Mouse (Mus musculus) erythroblast, adult 5-6 weeks (primary cell): Measurements from ENCODE around the gene Figla. TPM values are rescaled to one million over a fixed set of nuclear protein-coding genes. Genes with fewer than 3 reads are reported as not detected.
"Not testable (repeated sequence)": the region's sequence is repeated elsewhere in the genome, so short reads cannot be mapped to it uniquely, and the experiment has no call there.

Experiments used
- ATAC-seq: replicated peaks from 2 replicates; pipeline ENCODE4 v1.8.0; 2016; ENCODE audit warnings: moderate number of reproducible peaks, mild to moderate bottlenecking, moderate TSS enrichment, inconsistent platforms; ENCODE audit not compliant: poor library complexity, low FRiP score, severe bottlenecking
- total RNA-seq, 2 experiments: library from RNA; stranded (forward) in 1 of 2; stranded (reverse) in 1 of 2; fragments of 150-400 nt in 1 of 2; fragments of 200-764, 138-1000 nt in 1 of 2; gene quantifications; 2 replicates each; pipeline versions ENCODE4 v1.2.3 to v1.2.4; 2015 to 2017; ENCODE audit warnings: low replicate concordance in 2 of 2

The Figla gene
- total RNA-seq (2015; ENCODE audit: low replicate concordance), result not detected in 2 replicates
- not detected in 2 replicates for total RNA-seq (2017; ENCODE audit: low replicate concordance)

DNA sequence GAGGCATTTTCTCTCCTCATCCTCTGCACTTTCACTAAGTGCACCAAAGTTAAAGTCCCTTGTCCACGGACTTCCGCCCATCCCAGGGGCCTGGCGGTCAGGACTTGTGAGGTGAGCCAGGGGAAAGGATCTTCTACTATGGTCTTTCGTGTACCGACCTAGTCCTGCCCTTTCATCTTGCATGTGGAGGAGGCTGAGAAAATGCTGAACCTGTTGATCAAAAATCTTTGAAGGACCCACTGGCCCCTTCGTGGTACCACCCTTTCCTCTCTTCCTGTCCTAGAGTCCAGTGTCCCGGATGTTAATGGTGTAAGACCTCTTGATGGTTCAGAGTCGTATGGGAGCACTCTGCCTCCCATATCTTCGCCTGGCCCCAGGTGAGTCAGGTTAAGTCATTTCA, at the start of gene Figla:
Gene Figla, plus strand, starts transcription at position 301 of the 400 bp plus-strand sequence.
- ATAC-seq, result no peak

DNA sequence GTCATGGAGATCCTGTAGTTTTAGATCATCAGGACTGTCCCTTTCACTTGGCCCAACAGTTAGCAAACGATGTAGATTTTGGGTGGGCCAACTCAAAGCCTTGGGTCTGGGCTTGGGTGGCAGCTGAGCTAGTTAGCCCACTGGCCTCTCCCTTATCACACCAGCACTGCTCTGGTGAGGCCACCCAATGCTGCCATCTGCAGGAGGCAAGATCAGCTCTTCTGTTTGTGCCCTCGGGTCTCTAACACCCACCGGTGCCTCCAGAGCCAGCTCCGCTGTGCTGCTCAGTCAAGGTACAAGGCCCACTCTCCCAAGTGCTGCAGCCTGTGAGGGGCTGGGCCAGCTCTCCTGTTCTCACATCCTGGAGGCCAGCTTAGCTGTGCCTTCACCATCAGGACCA, 49.3 kb upstream of the Figla start:
- ATAC-seq, result no peak

DNA sequence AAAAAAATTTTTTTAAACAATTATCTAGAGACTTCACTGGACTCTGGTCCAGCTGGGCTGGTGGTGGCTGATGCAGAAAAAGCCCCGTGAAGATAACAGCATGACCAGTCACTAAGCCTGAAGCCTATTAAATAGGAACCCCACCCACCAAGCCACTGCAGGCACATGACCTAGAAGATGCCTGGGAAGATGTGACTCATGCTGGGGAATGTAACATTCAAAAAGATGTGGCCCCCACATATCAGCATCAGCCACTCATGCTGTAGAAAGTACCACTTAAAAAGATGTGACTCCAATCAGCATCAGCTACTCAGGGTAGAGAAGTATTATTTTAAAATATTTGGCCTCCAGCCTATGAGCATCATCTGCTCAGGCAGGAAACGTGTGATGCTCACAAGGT, 46.1 kb upstream of the Figla start:
- ATAC-seq, result no peak

DNA sequence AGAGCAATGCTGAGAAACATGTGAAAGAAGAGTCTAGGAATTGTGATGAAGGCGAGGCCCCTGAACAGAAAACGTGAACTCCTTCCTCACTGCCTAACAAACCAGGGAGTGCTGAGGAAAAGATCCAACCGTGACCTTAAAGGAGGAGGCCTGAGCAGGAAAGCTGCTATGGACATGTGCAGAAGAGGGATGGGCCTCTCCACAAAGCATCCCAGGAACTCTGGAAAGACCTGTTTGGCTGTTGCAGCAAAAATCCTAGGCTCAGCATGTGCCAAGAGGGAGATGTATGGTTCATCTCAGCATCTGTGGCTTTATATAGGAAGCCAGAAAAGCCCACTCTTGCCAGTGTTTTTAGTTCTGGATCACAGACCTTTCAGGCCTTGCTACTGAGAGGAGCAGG, 43.3 kb upstream of the Figla start:
- ATAC-seq, result no peak

DNA sequence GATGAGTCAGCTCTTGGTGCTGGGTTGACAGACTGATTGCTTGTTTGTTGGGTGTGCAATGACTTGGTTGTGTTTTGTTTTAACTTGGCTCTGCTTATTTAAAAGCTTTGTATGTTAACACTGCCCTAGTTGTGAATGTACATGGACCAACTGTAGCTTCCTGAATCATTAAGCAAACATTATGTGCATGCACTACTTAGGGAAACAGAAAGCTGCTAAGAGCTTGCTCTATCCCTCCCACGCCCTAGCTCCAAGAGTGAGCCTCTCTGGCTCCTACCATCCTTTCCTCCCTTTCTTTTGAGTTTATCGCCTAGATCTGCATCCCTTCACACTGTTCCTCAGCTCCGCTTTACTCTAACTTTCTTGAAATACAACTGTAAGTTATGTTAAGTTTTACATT, 42.6 kb upstream of the Figla start:
- ATAC-seq, result no peak

DNA sequence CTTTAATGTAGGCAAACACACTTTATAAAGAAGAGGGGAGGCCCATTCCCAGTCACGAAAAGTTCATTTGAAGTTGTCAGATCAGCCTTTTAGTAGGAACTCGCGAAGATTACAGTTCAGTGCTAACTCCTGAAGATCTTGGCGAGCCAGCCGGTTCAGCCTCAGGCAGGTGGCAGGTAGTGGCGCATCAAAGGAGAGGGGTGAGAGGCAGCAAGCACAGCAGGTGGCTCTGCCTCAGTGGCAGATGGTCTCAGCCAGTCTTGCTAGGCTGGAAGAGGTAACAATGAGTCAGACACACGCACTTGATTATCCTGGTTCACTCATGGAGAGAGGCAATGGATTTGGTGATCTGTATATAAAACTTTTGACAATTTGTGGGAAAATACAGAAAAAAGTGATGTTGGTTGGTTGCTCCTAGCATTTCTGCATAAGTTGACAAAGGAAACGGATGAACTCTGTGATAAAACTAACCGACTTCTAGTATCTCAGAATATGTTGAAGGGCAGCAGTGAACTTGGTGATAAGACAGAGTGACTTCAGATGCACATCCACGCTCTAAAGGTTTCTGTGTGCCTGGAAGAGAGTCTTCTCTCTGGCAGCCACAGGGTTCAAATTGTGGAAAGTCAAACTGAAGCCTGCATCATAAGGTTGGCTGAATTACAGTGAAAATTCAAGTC, 40.9 kb upstream of the Figla start:
- ATAC-seq, result no peak

DNA sequence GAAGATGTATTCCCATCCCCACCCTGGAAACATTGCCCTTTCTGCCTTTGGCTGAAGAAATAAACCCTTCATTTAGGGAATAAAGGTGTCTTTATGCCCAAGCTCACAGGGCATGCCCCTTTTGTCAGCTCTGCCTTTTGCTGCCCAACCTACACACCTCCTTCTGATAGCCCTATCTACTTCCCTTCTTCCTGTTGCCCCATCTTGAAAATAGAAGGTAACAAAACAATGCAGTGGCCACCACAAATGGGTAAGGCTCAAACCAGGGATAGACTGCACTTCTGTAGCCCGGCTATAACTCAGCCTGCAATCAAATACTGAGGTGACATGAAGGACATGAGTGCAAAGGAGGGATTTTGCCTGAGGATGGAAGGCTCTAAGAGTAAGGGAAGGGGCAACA, 40.2 kb upstream of the Figla start:
- no peak for ATAC-seq

DNA sequence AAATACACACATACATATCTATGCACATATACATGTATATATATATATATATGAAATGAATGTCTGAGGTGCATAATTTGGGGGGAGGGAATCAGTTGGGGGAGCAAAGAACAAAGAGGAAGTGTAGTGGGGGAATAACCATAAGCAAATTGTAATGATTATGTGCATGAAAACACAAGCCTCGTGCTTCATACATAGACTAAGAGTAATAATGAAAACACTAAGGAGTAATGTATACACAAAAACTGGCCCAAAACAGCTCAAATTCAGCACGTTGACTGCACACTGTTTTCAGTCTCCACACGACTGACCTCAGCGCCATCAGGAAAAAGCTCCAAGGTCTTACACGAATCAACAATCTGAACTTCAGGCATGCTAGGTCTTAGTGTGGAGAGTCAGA, 39.7 kb upstream of the Figla start:
- ATAC-seq, result no peak

DNA sequence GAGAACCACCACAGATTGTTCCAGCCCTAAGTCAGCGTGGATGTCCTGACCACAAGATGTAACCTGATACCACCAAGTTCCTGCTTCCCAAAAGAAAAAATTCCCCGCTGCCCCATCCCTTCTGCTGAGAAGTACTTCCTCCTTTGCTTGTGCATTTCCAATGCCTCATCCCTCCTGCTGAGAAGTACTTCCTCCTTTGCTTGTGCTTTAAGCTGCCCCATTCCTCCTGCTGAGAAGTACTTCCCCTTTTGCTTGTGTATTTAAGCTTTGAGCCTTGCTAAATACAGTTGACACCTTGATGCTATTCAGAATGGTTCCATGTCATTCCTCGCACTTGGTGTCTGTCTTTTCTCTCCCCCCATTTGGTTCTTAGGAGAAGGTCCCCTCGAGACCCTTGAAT, 37.2 kb upstream of the Figla start:
- not testable (repeated sequence) for ATAC-seq

DNA sequence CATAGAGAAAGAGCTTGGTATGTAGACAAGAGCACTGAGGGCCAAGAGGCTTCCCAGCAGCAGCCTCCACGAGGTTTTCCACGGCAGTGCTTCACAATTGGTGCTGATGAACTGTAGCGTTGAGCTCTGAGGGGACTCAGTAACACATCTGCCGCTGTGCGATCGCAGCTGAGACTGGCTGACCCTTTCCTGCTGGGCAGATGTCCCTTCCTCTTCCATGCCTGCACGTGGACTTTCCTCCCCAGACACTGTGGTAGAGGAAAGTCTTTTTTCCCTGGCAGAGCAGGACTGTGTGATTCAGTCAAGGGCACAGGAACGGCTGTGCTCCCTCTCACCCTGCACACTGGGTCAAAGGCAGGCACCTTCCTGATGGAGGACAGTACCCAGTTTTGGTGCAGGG, 31.6 kb upstream of the Figla start:
- no peak for ATAC-seq

DNA sequence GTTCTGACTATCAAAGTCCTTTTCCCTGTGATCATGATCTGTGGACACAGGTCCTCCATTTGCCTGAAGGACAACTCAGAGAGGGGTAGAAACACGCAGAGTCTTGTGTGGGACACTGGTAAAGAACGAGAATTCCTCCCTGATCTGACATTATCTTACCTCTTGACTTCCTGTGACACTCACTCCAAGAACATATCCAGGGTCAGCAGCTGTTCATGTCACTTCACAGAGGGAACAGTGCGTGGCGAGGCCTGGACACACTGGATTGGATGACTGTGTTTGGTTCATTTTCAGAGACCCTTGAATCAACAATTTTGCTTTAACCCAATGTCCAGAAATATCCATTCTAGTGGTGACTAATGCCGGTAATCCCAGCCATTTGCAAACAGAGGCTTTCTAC, 26.4 kb upstream of the Figla start:
- not testable (repeated sequence) for ATAC-seq

DNA sequence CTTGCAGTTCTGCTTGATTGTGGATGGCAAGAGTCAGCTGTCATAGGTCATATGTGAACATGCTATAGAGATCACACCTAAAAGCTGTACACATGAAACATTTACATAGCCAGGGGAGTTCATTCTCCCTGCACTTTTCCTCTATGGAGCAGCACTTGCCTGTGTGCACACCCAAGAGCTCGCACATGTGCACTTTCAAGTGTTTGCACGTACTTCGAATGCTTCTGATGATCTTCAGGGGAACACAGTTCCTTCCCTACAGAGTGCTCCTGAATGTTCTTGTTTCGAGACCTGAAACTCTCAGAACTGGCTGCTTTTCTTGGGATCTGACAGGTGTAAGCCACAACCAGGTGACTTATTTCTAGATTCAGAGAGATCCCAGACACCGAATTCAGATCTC, 25.2 kb upstream of the Figla start:
- not testable (repeated sequence) for ATAC-seq

DNA sequence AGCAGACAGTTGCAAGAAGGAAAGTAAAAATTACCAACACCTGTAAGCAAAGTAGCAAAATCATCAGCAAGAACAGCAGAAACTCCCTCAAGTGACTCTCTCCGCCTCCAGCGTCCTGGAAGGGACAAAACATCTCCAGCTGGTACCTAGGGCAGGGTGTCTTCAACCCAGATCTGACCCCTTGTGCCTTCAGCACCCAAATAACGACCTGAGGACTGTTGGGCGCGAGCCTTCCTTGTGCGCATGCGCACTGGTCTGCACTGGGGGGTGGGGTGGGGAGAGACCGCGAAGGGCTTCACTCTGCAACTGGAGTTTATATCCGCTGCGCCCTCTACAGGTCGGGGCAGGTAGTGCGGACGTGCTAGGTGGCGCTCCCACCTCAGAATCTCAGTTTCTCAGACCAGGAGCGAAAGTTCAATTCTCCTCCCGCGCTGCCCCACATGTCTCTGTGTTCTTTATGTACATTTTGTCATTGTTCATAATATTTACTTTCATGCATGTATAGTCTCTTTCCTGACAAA, 12.5 kb upstream of the Figla start:
- peak; percentile 51; the same call in 1 of the 2 replicates for ATAC-seq

DNA sequence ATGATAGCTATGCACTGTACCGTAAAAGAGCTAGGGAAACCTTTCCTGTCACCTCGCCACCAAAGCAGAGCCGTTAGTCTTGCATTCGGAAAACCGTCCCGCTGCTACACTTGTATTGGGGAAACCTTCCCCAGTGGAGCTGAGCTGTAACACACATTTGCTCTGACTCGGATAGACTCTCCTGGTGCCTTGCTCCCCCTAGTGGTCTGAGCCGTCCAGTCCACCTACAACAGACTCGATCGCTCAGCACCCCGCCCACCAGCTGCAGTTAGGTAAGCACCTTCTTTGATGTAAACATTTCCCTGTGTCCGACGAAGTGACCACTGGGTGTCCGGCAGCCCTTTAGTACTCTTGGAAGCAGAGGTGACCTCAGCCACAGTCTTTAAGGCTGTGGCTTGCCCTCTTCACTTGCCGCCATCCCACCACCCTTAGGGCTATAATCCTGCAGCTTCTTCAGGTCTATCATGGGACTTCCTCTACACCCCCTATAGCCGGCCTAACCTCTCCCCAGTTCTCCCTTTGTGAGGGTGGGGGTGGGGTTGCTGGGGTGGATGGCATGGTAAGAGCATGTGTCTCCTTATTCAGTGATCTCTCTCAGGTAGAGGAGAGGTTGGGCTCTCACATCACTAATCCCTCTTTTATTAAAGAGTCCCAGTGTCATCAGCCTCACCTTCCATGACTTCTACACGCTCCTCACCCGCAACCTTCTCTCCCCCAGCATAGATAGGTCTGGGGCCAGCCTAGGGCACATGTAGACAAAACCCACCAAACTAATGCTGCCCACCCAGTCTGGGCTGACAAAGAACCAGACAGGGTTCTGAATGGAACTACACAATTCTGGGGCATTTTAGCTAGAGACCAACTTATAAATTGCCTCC, 11.5 kb upstream of the Figla start:
- ATAC-seq, result peak; percentile 93

DNA sequence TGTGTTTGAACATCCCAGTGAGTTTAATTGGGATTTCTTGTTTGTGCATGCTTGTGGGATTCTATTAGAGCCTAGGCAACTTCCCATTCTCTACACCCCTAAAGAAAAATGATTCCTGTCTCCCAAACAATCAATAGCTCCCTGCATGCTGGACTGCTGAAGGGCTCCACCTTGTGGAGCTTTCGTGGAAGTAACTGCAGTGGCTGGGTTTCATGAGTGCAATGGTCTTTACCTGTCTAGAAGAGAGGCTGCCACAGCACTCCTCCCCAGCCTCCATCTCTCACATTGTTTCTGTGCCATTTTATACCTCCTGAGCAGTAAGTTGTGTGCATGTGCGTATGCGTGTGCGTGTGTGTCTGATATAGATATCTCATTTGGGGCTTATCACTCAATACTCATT, 6.0 kb upstream of the Figla start:
- ATAC-seq, result peak; percentile 59; the same call in 1 of the 2 replicates

DNA sequence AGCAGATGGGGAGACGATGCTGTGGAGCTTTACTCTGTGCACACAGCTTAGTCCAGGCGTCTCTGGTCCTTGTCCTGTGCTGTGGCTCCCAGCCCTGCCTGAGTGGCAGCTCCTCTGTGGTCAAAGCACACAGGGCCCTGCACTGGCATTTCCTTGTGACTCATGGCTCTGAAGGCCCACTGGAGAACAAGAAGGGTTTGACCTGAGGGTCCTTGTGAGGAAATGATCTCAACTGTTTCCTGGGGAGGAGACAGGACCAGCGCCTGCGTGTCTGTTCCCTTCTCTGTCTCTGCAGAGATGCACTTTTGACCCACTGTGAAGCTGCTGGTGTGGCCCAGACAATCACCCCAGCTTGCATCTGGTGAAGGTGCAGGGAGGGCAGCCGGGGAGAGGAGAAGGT, 1.2 kb upstream of the Figla start:
- ATAC-seq, result not testable (repeated sequence)

DNA sequence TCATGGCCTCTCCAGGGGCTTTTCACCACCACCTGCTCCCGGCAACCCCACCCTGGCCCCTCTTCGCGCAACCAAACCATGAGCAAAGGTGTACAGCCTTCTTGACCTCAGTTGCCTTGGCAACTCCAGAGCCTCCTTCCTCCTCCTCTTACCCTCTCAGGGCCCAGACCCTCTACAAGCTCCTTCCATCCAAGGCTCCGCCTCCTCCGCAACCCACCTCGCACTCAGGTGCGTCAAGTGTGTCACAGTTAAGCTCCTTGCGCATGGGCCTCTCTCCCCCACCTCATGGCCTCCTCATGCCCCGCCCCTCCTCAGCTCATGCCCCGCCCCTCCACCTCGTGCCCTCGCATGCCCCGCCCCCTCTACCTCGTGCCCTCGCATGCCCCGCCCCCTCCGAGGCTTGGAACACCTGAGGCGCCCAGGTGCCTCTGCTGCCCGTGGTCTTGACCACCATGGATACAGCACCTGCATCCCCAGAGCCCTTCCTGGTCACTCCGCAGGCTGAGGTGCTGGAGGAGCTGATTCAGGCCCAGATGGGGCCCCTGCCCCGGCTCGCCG, 901 bp downstream of the Figla start:
- ATAC-seq, result no peak

DNA sequence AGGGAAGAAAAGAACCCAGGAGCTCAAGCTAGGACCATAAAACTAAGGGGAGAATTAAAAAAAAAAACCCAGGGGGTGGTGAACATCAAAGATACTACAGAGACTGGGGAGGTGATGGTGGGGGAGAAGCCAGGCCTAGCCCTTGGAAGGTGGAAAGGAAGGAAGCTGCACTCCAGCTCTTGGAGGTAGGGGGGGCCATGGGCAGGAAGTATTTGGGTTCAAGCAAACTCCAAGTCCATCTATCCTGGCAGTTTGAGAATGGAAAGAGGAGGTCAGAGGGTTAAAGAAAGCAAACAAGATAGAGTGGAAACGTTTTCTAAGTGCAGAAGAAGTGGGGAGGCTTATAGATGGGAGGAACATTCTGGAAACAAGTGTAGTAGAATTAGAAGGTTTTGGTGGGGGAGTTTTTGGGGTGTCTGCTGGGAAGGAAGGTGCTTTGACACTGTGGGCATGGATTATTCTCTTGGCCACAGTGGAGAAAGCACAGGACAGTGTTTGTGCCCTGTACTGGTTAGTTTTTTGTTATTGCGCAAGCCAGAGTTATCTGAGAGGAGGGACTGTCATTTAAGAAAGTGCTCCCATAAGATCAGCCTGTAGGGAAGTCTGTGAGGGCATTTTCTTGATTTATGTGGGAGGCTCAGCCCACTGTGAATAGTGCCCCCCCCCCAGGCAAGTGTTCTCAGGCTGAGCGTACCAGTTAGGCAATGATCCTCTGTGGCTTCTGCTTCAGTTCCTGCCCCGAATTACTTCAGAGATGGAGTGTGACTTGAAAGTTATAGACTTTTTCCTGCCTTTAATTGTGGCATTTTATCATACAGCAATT, 3.7 kb downstream of the Figla start:
- ATAC-seq, result no peak

DNA sequence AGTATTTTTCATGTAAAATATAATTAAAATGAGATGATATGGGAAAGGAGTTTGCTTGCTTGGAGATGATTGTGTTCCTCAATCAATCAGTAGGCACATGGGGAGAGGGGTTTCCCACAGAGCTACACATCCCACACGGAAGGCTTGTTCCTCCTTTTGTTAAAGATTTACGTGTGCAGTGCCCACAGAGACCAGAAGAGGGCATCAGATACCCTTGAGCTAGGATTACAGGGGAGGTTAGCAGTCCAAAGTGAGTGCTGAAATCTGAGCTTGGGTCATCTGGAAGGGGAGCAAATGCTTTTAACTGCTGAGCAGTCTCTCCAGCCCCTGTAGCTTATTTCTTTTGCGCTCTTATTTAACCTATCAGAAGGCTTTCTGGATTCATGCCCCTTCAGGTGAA, 5.0 kb downstream of the Figla start:
- ATAC-seq, result peak; percentile 70
